Mouse (Mus musculus): ENCODE data around the gene Rbm28.

Gene Rbm28

DNA sequence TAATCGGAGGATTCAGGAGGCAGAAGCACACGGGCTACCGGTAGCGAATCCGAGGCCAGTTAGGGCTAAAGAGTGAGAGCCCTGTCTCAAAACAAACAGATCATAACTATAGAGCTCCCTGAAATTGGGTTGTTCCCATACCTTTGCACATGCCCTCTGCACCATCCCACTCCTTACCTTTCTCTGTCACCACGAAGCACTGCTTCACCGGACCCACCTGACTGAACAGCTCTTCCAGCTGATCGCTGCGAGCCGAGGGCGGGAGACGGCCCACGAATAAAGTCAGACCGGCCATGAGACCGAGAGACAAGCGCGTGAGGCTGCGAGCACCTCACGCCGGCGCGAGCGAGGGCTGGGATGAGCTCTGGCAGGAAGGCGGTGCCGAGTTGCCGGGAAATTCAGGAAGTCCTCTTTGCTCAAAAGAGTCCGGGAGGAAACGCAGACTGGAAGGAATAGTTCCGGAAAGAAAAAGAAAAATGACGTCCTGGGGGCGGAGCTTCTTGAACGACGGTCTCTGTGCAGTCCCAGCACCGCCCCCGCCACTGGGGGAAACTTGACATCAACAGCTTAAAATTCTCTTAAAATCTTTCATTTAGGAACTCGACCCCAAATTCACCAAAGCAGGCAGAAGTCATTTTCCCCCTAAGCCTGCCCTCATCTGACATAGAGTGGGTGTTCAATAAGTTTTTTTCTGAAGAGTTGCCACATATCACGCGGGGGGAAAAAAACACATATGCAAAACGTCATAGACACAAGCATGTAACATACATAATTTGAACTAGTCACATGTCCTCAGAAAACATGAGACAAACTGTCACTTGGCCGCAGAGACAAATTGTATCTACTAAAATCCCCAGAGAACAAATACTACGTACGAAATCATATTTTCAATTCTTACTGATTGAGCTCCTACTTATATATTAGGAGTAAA lies at the start of gene Rbm28:
Gene Rbm28, minus strand, starts transcription at position 693 of the 931 bp plus-strand sequence.
- peak; percentile 93 for DNase-seq

DNA sequence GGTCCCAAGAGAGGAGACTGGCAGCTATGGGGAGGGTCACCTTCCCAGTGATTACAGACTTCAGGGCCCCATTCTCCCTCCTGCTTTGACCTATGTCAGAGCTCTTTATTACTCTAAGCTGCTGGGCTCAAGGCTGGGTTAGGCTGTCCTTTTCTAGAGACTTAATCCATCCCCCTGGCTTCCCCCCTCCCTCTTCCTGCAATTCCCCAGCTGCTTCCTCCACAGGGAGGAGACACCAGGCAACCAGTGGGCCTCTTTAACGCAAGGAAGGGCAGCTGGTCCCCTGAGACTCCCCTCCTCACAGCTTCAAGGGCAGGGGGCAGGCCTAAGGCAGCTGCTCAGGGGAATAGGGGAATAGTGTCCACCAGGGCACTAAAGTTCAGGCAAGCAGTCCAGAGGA lies 49.4 kb upstream of the Rbm28 start:
- no peak for DNase-seq

DNA sequence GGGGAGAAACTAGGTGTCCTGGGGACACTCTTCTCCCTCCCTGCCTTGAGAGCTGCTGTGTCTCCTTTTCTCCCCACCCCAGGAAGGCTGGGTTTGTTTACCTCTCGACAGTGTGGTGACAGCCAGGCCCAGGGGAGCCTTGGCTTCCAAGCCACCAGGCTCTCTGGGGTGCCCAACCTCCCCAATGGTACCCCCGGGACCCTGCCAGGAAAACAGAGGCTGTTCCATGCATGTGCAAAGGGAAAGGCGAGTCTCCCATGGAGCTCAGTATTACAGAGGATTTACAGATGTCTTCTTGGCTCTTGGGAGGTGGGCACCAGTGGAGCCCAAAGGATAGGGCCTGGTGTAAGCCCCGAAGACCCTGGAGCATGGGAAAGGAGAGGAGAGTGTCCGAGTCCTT lies 48.6 kb upstream of the Rbm28 start:
- no peak for DNase-seq

GRCm38 (mm10) chr6:29211806-29212492 lies 47.1 kb upstream of the Rbm28 start:
- peak; percentile 78 for DNase-seq

GRCm38 (mm10) chr6:29211146-29211545 lies 46.3 kb upstream of the Rbm28 start:
- no peak for DNase-seq

GRCm38 (mm10) chr6:29210231-29210936 lies 45.6 kb upstream of the Rbm28 start:
- DNase-seq, result no peak

- DNase-seq, result no peak
Observed at GRCm38 (mm10) chr6:29208178-29208577, 43.4 kb upstream of the Rbm28 start.

GRCm38 (mm10) chr6:29207017-29207416 lies 42.2 kb upstream of the Rbm28 start:
- DNase-seq, result no peak

GRCm38 (mm10) chr6:29206006-29206405 lies 41.2 kb upstream of the Rbm28 start:
- DNase-seq, result no peak

DNA sequence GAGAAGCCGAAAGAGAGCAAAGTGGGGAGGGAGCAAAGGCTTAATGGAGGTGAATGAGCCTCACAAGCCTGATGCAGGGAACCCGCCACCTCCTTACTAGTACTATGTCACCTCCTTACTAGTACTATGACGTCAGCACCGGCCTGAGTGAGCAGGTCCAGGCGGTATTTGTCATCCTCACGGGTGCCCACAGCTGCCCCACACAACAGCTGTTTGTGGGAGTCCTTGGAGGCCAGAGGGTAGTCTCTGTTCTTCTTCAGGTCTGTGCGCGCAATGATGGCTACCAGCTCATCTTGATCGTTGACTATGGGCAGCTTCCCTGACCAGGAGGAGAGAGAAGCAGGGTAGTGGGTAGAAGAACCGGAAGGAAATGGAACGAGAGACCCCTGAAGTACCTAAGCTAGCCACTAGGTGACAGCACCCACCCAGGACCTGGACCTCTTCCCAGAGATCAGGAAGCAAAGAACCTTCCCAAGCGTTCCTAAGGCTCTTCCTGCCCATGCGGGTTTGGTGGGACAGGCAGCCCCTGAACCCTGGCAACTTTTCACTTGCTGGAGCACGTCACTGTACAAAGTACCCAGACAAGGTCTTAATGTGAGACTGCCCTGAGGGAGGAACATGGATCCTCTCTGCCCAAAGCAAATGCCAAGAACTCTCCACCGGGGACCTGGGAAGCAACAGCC lies 40.3 kb upstream of the Rbm28 start:
- no peak for DNase-seq

- no peak for DNase-seq
Observed at GRCm38 (mm10) chr6:29203861-29204585, 39.2 kb upstream of the Rbm28 start.

DNA sequence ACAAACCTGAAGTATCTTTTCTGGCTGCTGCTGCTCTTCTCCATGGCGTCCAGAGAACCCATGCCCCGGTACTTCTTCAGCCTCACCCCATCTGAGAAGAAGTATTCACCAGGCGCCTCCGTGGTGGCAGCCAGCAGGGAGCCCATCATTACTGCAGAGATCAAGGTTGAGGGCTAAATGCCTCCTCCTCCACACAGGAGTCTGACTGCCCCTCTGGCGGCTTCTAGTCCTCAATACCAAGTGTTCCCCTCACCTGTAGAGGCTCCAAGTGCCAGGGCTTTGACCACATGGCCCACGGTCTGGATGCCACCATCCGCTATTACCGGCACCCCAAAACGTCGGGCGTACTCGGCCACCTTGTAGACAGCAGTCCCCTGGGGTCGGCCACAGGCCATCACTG lies 38.3 kb upstream of the Rbm28 start:
- DNase-seq, result no peak

DNA sequence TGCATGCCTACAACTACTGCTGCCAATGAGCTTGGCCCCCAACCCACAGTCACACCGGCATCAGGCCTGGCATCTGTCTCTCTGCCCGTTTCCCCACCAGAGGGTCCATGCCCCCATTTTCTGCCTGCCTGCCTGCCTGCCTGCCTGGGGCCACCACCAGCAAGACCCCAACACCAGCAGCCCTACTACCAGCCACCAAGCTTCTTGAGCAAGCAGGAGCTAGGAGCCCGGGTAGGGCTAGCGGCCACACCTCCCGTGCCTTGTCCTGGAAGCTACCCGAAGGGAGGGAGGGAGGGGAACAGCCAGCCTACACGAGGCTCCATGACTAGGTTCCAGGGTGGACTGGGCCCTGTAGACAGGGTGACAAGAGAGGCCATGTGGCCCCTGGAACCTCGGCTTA lies 37.2 kb upstream of the Rbm28 start:
- no peak for DNase-seq

GRCm38 (mm10) chr6:29201341-29201740 lies 36.5 kb upstream of the Rbm28 start:
- no peak for DNase-seq

DNA sequence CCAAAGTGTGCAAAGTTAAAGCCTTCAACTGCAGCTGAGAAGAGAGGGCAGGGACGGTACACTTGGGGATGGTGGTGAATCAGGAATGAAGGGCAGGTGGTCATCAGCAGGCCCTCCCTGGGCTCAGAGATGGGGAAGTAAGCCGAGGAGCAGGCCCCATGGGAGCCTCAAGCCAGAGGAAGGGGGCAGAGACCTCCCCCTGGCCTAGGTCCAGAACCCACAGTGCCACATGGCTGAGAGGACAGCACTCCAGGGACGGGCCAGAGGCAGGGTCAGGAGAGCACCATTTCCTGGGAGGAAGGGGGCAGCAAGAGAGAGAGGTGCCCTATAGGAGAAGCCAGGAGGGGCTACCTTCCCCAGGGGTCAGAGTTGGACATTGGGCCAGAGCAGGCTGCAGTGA lies 35.7 kb upstream of the Rbm28 start:
- no peak for DNase-seq

DNA sequence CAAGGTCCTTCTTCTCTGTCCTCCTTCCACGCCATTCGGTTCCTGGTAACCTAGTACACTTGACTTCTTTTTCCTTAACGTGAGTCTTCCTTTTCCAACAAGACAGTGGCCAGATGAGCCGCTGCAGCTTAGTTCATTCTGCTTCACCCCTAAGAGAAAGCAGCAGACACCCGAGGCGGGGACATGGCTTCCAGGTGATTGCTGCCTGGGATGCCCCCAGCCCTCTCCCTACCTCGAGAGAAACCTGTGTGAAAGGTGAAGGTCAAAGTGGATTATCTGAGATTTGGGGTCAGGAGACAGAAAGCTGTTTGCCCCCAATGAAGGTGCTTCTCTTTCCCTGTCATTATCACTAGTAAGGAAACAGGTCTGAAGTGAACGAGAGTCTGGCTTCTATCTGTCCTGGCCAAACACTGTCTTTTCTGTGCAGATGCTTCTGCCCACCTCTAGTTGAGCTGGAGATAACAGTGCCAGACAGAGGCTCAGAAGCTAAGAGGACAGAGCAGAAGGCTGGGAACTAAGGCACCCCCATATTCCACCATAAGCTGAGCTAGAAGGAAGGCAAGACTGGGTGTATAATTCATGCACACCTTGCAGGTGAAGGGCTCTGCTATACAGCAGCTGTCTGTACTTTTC lies 34.5 kb upstream of the Rbm28 start:
- DNase-seq, result no peak

- DNase-seq, result peak; percentile 92
Observed at GRCm38 (mm10) chr6:29198309-29199222, 33.8 kb upstream of the Rbm28 start.

GRCm38 (mm10) chr6:29195846-29196698 lies 31.3 kb upstream of the Rbm28 start:
- no peak for DNase-seq

DNA sequence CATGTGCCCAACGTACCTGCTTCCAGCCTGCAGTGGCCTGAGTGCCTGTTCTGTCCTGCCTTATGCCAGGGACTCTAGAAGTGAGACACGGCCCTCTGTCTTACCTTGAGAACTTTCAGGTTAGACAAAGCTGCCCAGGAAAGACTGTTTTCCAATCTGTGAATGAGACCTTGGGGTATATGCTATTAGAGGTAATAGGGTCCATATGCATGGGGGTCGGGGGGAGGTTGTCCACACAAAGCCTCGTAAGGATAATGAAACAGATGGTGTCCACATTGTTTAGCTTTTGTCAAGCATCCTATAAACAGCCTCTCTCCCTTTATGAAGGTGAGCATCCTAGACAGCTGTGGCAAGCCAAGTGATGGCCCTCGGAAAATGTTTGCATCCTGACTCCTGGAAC lies 30.3 kb upstream of the Rbm28 start:
- DNase-seq, result no peak

Measured in right cerebral cortex, adult 18-20 months (tissue).